Comparison of ENCODE assay signal across 9 mouse cellular contexts in genomic region chr8:9157141-9157781, GRCm38 (mm10).
A peak's percentile ranks its signal among the peaks of the same experiment; 100 is the strongest.
DNase-seq lines count a peak whose midpoint lies in the region; ATAC-seq lines count a peak whose summit lies in the region.
"Had no signal": no experiment of that assay in that cellular context is flagged by ENCODE, and none has a peak within 500 bp of the region (broad histone marks: within the 10 kb centered on the region; RNA-seq: fewer than 3 reads in every experiment).

No protein-coding gene starts in this region.

- H3K4me3 ChIP-seq in heart, embryonic 13.5 days = no peak overlapping the region
- H3K4me3 ChIP-seq in embryonic facial prominence, embryonic 14.5 days (ENCODE audit: low read depth, low read length) = no peak overlapping the region
- no peak overlapping the region for H3K4me3 ChIP-seq in intestine, embryonic 16.5 days (ENCODE audit: low read length)
- H3K4me3 ChIP-seq in midbrain, embryonic 15.5 days = no peak overlapping the region
- H3K4me3 ChIP-seq: layer of hippocampus, adult 2 months had no signal

- peak overlapping the region; percentile 66 for H3K27ac ChIP-seq in heart, embryonic 13.5 days (replicated peaks)
- H3K27ac ChIP-seq in embryonic facial prominence, embryonic 14.5 days (replicated peaks; ENCODE audit: low read depth, low read length) = no peak overlapping the region
- no peak overlapping the region for H3K27ac ChIP-seq in intestine, embryonic 16.5 days (ENCODE audit: low read length)
- peak overlapping the region; percentile 53 for H3K27ac ChIP-seq in midbrain, embryonic 15.5 days
- H3K27ac ChIP-seq: layer of hippocampus, adult 2 months had no signal

- 15% methylated on average over 23 of the region's 23 CpGs for WGBS in heart, embryonic 13.5 days
- WGBS in embryonic facial prominence, embryonic 14.5 days = 31% methylated on average over 23 of the region's 23 CpGs
- WGBS in intestine, embryonic 16.5 days = 32% methylated on average over 23 of the region's 23 CpGs
- 4% methylated on average over 23 of the region's 23 CpGs for WGBS in midbrain, embryonic 15.5 days

- peak overlapping the region; percentile 57 for H3K9ac ChIP-seq in heart, embryonic 13.5 days
- H3K9ac ChIP-seq in embryonic facial prominence, embryonic 14.5 days (ENCODE audit: low read depth, low read length) = no peak overlapping the region
- H3K9ac ChIP-seq in intestine, embryonic 16.5 days (ENCODE audit: low read depth, low read length) = 0 out of 2 replicates have a peak overlapping the region, but pooled peaks have one; percentile 2
- peak overlapping the region; percentile 33; the same call in 1 of the 2 replicates for H3K9ac ChIP-seq in midbrain, embryonic 15.5 days

- H3K9me3 ChIP-seq in heart, embryonic 13.5 days = no peaks in the 10 kb centered on the region
- H3K9me3 ChIP-seq in embryonic facial prominence, embryonic 14.5 days (ENCODE audit: control insufficient read depth, low read length) = no peaks in the 10 kb centered on the region
- H3K9me3 ChIP-seq in intestine, embryonic 16.5 days (ENCODE audit: control insufficient read depth, low read length) = no peaks in the 10 kb centered on the region
- no peaks in the 10 kb centered on the region for H3K9me3 ChIP-seq in midbrain, embryonic 15.5 days

- intact Hi-C loops in heart, postnatal 36 days (cut with DNase I) = no loop called here

- ATAC-seq in heart, embryonic 13.5 days (ENCODE audit: extremely low read depth, insufficient number of reproducible peaks, low FRiP score, low TSS enrichment) = no peak
- ATAC-seq in embryonic facial prominence, embryonic 14.5 days (ENCODE audit: low read depth) = peak; percentile 41; the same call in 1 of the 2 replicates
- ATAC-seq in intestine, embryonic 16.5 days = 0 out of 2 replicates have a peak, but pooled peaks have one; percentile 23
- peak; percentile 53; the same call in 1 of the 2 replicates for ATAC-seq in midbrain, embryonic 15.5 days (replicated peaks)
- ATAC-seq in erythroblast, adult 5-6 weeks (replicated peaks; ENCODE audit: low FRiP score, poor library complexity, severe bottlenecking) = no peak

- no peaks in the 10 kb centered on the region for H3K27me3 ChIP-seq in heart, embryonic 13.5 days (replicated peaks)
- H3K27me3 ChIP-seq in embryonic facial prominence, embryonic 14.5 days (replicated peaks; ENCODE audit: control insufficient read depth, insufficient read depth, low read length) = no peaks in the 10 kb centered on the region
- H3K27me3 ChIP-seq in intestine, embryonic 16.5 days (replicated peaks; ENCODE audit: control insufficient read depth, insufficient read depth, low read length) = no peaks in the 10 kb centered on the region
- no peaks in the 10 kb centered on the region for H3K27me3 ChIP-seq in midbrain, embryonic 15.5 days (replicated peaks)

- no peak for DNase-seq in heart, postnatal 36 days
- peak; percentile 48 for DNase-seq in embryonic facial prominence, embryonic 14.5 days (ENCODE audit: low spot score)
- DNase-seq in urinary bladder, postnatal 14 days (ENCODE audit: low spot score) = no peak
- no peak for DNase-seq in T-cell, adult 2 months (ENCODE audit: low spot score)

- peak overlapping the region; percentile 43 for H3K4me2 ChIP-seq in heart, embryonic 13.5 days
- no peak overlapping the region for H3K4me2 ChIP-seq in embryonic facial prominence, embryonic 14.5 days (ENCODE audit: low read depth, low read length)
- H3K4me2 ChIP-seq in intestine, embryonic 16.5 days (ENCODE audit: low read depth, low read length) = 0 out of 2 replicates have a peak overlapping the region, but pooled peaks have one; percentile 1
- H3K4me2 ChIP-seq in midbrain, embryonic 15.5 days = peak overlapping the region; percentile 29; the same call in 1 of the 2 replicates

- H3K4me1 ChIP-seq in heart, embryonic 13.5 days = peaks cover 28% of the 10 kb centered on the region
- H3K4me1 ChIP-seq in embryonic facial prominence, embryonic 14.5 days (ENCODE audit: control insufficient read depth, insufficient read depth, low read length) = no peaks in the 10 kb centered on the region
- H3K4me1 ChIP-seq in intestine, embryonic 16.5 days (ENCODE audit: control insufficient read depth, insufficient read depth, low read length) = no peaks in the 10 kb centered on the region; the same call in 1 of the 2 replicates
- H3K4me1 ChIP-seq in midbrain, embryonic 15.5 days = peaks cover 32% of the 10 kb centered on the region

- no peaks in the 10 kb centered on the region for H3K36me3 ChIP-seq in heart, embryonic 13.5 days
- no peaks in the 10 kb centered on the region for H3K36me3 ChIP-seq in embryonic facial prominence, embryonic 14.5 days (ENCODE audit: control insufficient read depth, insufficient read depth, low read length)
- no peaks in the 10 kb centered on the region for H3K36me3 ChIP-seq in intestine, embryonic 16.5 days (ENCODE audit: control insufficient read depth, insufficient read depth, low read length)
- no peaks in the 10 kb centered on the region for H3K36me3 ChIP-seq in midbrain, embryonic 15.5 days (replicated peaks)

Comparison
In these comparisons a context has a peak if more than half of its experiments do, and no peak if none do; other contexts are left out.
1. ATAC-seq: peak in embryonic facial prominence, embryonic 14.5 days (single experiment), intestine, embryonic 16.5 days (single experiment) and midbrain, embryonic 15.5 days (single experiment); none in heart, embryonic 13.5 days (single experiment) and erythroblast, adult 5-6 weeks (single experiment).
2. H3K27ac ChIP-seq: peak in heart, embryonic 13.5 days (single experiment) and midbrain, embryonic 15.5 days (single experiment); none in embryonic facial prominence, embryonic 14.5 days (single experiment) and intestine, embryonic 16.5 days (single experiment).